Mouse (Mus musculus): ENCODE results near the gene Ogdh. TPM values are rescaled to one million over a fixed set of nuclear protein-coding genes. Genes with fewer than 3 reads are reported as not detected.

Ogdh gene
- total and polyA plus RNA-seq, 3 experiments: 91.8 to 118 (median 94.9) TPM

DNA sequence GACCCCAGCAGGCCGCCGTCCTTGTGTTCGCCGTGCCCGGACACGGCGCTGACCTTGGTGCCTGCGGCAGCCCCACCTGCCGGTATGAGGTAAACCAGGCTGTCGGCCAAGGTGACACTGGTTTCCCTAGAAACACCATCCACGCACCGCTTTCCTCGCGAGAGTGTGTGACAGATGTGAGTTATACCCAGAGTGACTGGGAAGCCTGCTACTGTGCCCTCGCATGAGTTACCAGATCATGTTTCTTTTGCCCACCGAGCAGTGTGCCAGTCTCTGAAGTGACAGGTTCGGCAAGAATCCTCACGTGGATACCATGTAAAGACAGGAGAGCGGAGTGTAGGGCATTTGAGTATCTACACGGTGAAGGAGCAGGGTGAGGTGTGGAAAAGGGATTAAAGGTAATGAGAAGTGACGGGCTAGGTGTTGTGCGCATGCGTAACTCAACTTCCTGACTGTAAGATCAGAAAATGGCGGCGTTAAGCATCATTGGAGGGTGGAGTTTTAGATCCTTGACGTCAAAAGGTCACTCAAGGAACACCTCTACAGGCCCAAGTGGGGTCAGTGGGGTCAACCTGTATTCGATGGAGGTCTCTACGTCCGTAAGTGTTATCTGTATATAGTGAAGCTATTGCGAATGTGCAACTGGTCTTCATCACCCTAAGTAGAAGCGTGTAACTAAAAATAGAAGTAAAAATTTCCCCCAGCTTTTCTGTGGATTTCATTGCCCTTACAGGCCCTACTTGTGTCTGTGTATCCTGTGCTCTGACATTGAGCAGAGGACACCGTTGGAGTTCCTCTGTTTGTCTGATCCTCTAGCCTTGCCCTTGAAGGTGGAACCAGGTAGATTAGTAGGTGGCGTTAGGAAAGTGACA, 919 bp downstream of the Ogdh start:
- Histone ChIP-seq H3K4me1 (ENCODE audit: control insufficient read depth in 1 of 2, insufficient read depth in 2 of 2, low read length in 2 of 2) (peaks cover 18 to 20% of the 10 kb centered on the region in 2 experiments), H3K27ac (ENCODE audit: control insufficient read depth, low read depth, low read length) (peak overlapping the region; percentile 89), H3K36me3 (ENCODE audit: control insufficient read depth in 1 of 2, insufficient read depth in 2 of 2, low read length in 2 of 2) (peaks cover 6 to 39% of the 10 kb centered on the region in 2 experiments), H3K79me2 (ENCODE audit: control insufficient read depth, insufficient read depth, low read length, poor library complexity) (peaks cover 36% of the 10 kb centered on the region), H3K4me3 (ENCODE audit: control insufficient read depth in 1 of 2, insufficient read depth in 1 of 2, low read depth in 2 of 2, low read length in 2 of 2) (peak overlapping the region; percentile 82 to 85), H3K27me3 (ENCODE audit: control insufficient read depth in 1 of 2, insufficient read depth in 2 of 2, low read length in 2 of 2) (no peaks in the 10 kb centered on the region), H3K9ac (ENCODE audit: control insufficient read depth, low read depth, low read length, poor library complexity, severe bottlenecking) (peak overlapping the region; percentile 84), H3K9me3 (replicated peaks; ENCODE audit: insufficient read depth, low read length) (no peaks in the 10 kb centered on the region)
- TF ChIP-seq NRF1 (IDR thresholded peaks at IDR 0.05; ENCODE audit: insufficient read depth, low read depth, low read length, poor library complexity, severe bottlenecking) (peak; percentile 93), POLR2A (IDR thresholded peaks at IDR 0.05; ENCODE audit: control insufficient read depth in 1 of 2, insufficient read depth in 1 of 2, low read depth in 1 of 2, low read length in 2 of 2, poor library complexity in 1 of 2) (peak in 1 of 2 experiments; percentile 68; a peak in 2 of 4 replicates), SMC3 (IDR thresholded peaks at IDR 0.05; ENCODE audit: low read depth, low read length) (no peak), MXI1 (IDR thresholded peaks at IDR 0.05; ENCODE audit: low read depth, low read length) (peak; percentile 94), BHLHE40 (IDR thresholded peaks at IDR 0.05; ENCODE audit: borderline replicate concordance, low read depth, low read length) (no peak), MAX (IDR thresholded peaks at IDR 0.05; ENCODE audit: low read length) (peak; percentile 76), ZMIZ1 (IDR thresholded peaks at IDR 0.05; ENCODE audit: low read depth, low read length) (peak; percentile 75), TCF12 (IDR thresholded peaks at IDR 0.05; ENCODE audit: low read depth, low read length) (no peak; the same call in none of the 2 replicates), CHD2 (IDR thresholded peaks at IDR 0.05; ENCODE audit: low read length) (peak; percentile 82), RCOR1 (IDR thresholded peaks at IDR 0.05; ENCODE audit: low read depth, low read length) (0 out of 2 replicates have a peak, but pooled peaks have one; percentile 26), POLR2AphosphoS2 (IDR thresholded peaks at IDR 0.05; ENCODE audit: low read length) (peak; percentile 89; the same call in 1 of the 2 replicates), KAT2A (conservative IDR thresholded peaks at IDR 0.05; ENCODE audit: low read depth, low read length) (peak; percentile 48; the same call in 1 of the 2 replicates), GATA1 (IDR thresholded peaks at IDR 0.05; ENCODE audit: low read depth, low read length) (no peak; the same call in 1 of the 2 replicates), SIN3A (IDR thresholded peaks at IDR 0.05; ENCODE audit: low read length) (peak; percentile 94), USF1 (IDR thresholded peaks at IDR 0.05; ENCODE audit: low read depth, low read length) (no peak), HCFC1 (IDR thresholded peaks at IDR 0.05; ENCODE audit: low read depth, low read length) (peak; percentile 72; the same call in 1 of the 2 replicates), POLR2AphosphoS5 (IDR thresholded peaks at IDR 0.05; ENCODE audit: borderline replicate concordance, low read depth, low read length) (0 out of 2 replicates have a peak, but pooled peaks have one; percentile 15), TBP (IDR thresholded peaks at IDR 0.05; ENCODE audit: low read depth, low read length) (peak; percentile 60; the same call in 1 of the 2 replicates), MYC (IDR thresholded peaks at IDR 0.05; ENCODE audit: low read depth, low read length) (peak; percentile 68), NELFE (IDR thresholded peaks at IDR 0.05; ENCODE audit: low read depth, low read length) (peak; percentile 78; the same call in 1 of the 2 replicates), MYB (IDR thresholded peaks at IDR 0.05; ENCODE audit: low read depth, low read length) (no peak), ZKSCAN1 (IDR thresholded peaks at IDR 0.05; ENCODE audit: low read depth, low read length) (no peak), ELF1 (IDR thresholded peaks at IDR 0.05; ENCODE audit: low read depth, low read length) (peak; percentile 80), MAFK (IDR thresholded peaks at IDR 0.05; ENCODE audit: borderline replicate concordance, low read depth, low read length) (no peak), USF2 (IDR thresholded peaks at IDR 0.05; ENCODE audit: borderline replicate concordance in 1 of 2, insufficient read depth in 1 of 2, low read depth in 1 of 2, low read length in 2 of 2) (no peak), CTCF (IDR thresholded peaks at IDR 0.05 in 2 of 3, conservative IDR thresholded peaks at IDR 0.05 in 1 of 3; ENCODE audit: control insufficient read depth in 1 of 3, insufficient read depth in 1 of 3, low read depth in 2 of 3, low read length in 3 of 3, poor library complexity in 1 of 3, severe bottlenecking in 1 of 3) (peak in 1 of 3 experiments; percentile 22; a peak in 1 of 6 replicates), ETS1 (IDR thresholded peaks at IDR 0.05; ENCODE audit: low read depth, low read length) (peak; percentile 36; the same call in 1 of the 2 replicates), ZNF384 (IDR thresholded peaks at IDR 0.05; ENCODE audit: low read depth, low read length) (no peak), CHD1 (IDR thresholded peaks at IDR 0.05; ENCODE audit: low read depth, low read length) (peak; percentile 96)
- peak; percentile 96 for DNase-seq (ENCODE audit: low read depth, low spot score)
